Mouse (Mus musculus): ENCODE results near the gene Patj. TPM values are rescaled to one million over a fixed set of nuclear protein-coding genes. Genes with fewer than 3 reads are reported as not detected.
"Not testable (repeated sequence)": the region's sequence is repeated elsewhere in the genome, so short reads cannot be mapped to it uniquely, and the experiment has no call there.

Patj gene
- 1 to 10 TPM; 4.7 to 5.9 TPM for total RNA-seq (2021)
- long read RNA-seq, experiment 1 = 0 reads
- long read RNA-seq, experiment 2, full-length matches to known transcripts = 1 of 2 reads
- long read RNA-seq, experiment 2, partial matches to known transcripts = 0 of 2 reads
- long read RNA-seq, experiment 2, other reads (novel, unspliced or antisense) = 1 of 2 reads

GRCm38 (mm10) chr4:98395690-98396437, at the start of gene Patj:
TSS of gene Patj (plus strand) at chr4:98395785.
- peak; percentile 60 for DNase-seq

DNA sequence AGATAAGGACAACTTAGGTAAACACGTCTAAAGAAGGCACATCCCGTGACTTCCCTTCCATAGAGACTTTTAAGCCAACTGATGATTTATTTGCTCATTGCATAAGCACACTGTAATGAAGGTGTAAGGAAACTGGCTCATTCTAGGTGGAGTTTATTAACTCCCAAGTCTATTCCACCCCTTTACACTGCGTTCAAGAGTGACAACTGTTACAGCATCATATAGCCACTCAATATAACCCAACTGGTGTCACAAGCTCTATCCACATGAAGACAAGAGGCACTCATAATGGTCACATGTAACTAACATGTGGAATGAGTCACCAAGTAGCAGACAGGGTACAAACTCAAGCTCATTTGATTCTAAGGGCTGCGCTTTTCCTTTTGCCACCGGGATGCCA, 47.0 kb upstream of the Patj start:
- no peak for DNase-seq

GRCm38 (mm10) chr4:98358034-98358809, 37.4 kb upstream of the Patj start:
- DNase-seq = no peak

- no peak for DNase-seq
Observed at GRCm38 (mm10) chr4:98375401-98375800, 20.2 kb upstream of the Patj start.

- no peak for DNase-seq
Observed at GRCm38 (mm10) chr4:98376943-98377342, 18.6 kb upstream of the Patj start.

DNA sequence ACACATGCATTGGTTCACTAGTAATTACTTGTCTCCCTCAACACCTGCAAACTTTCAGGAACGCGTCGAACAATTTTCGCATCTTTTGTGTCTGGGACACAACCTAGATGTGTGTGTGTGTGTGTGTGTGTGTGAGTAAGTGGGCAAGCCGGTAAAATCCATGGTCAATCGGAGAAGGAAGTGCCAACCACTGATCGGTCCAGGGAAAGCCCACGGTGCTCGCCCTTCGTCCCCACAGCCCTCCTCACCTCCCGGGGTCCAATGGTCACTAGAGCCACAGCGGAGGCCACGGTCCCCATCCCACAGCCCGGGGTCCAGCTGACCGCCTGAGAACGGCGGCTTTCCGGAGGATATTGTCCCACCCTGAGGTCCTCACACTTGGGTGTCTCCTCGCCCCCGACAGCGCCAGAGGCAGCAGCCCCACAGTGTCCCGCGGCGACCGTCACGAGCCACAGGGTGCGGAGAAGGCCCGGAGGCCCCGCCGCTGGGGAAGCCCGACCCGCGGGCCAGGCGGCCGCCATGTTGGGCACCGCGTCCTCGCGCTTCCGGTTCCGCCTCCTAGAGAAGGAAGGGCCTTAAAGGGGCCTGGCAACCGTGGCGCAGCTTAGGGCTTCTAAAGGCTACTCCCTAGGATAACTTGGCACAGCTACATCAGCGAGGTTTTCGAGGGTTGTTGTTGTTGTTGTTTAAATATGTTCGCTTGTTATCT, 12.7 kb upstream of the Patj start, which contains the start of gene Tm2d1:
Tm2d1 (minus strand) TSS at position 591 of the 709 bp plus-strand sequence.
- peak; percentile 84 for DNase-seq

- no peak for DNase-seq
Observed at GRCm38 (mm10) chr4:98385036-98385435, 10.5 kb upstream of the Patj start.

DNA sequence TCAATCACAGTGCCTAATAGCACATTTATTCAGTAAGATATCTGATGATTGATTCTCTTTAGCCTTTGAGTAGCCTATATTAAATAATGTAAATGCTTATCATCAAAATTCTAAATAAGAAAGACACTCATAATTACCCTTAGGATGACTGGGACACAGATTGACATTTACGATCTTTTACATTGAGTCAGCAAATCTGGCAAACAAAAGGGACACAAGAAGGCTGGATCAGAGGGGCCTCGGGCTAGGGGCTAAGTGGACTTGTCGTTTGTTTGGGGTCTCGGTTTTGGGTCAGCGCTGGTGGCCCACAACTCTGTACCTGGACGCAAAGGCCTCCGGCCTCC, 267 bp upstream of the Patj start:
- DNase-seq = no peak

- DNase-seq = no peak
Observed at GRCm38 (mm10) chr4:98400926-98401583, 5.5 kb downstream of the Patj start.

GRCm38 (mm10) chr4:98401584-98401962, 6.0 kb downstream of the Patj start:
- DNase-seq = no peak

DNA sequence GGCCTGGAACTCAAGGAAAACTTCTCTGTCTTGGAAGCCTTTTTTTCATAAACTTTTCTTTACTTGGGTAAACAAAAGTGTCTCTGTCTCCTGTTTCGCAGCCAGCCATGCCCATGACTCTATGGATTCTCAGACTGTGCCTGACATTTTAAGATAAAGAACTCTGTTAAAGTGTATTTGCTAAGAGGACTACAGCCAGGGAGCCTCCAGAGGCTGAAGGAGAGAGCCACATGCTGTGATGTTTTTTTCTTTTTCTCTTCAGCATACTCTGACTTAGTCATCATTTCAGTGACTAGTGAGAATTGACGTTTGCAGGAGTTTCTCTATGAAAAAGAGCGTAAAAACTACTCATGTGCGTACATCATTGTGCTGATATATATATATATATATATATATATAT, 7.9 kb downstream of the Patj start:
- DNase-seq = no peak

DNA sequence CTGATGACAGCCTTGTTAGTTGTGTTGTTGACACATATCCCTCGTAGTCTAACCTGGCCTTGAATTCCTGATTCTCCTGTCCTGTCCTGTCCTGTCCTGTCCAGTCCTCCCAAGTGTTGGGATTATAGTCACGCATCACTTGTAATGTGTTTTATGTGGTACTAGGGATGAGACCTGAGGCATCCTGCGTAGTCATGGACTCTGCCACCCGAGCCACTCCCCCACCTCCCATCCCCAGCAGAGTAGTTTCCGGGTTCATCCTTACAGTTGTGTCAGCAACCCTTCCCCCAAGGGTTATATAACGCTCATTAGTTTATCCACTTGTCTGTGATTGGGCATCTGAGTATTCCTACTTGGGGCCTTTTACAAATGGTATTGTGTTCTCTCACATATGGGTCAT, 8.8 kb downstream of the Patj start:
- no peak for DNase-seq

DNA sequence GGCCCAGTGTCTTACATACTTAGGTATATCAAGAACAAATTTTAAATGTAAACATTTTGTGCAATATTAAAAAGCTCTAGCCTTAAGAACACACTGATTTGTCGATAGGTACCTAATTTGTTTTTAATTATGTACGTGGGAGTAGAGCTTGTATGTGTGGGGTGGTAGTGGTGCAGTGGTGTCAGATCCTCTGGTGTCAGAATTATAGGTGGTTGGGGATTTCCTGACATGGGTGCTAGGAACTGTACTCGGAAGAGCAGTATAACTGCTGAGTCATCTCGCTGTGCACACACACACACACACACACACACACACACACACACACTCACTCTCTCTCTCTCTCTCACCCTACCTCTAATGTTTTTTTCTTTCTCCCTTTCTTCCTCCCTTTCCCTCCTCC, 12.9 kb downstream of the Patj start:
- no peak for DNase-seq

DNA sequence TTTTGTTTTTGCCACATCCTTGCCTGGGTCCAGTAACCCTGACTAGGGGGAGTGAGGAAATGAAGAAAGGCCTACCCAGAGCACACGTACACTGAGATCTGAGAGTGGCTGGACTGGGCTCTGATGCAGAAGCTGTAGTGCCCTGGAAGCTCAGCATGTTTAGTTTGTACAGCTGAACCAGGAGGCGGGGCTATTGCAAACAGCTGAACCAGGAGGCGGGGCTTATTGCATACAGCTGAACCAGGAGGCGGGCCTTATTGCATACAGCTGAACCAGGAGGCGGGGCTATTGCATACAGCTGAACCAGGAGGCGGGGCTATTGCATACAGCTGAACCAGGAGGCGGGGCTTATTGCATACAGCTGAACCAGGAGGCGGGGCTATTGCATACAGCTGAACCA, 19.6 kb downstream of the Patj start:
- not testable (repeated sequence) for DNase-seq

DNA sequence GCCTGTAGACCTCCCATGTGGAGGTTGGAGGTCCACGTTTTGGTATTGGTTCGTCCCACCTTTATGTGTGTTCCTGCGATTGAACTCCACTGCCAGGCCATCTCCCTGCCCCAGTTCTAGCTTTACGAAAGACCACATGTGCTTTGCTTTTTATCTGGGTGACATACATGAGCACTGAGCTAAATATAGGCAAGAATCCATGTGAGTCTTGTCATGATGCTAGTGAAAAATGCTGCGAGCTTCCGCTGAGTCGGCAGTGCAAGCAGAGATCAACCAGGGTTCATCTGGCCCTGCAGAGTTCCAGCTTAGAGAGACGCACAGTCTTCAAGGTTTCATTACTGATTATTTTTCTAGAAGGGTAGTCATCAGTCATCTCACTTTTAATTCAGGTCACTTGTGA, 32.8 kb downstream of the Patj start:
- no peak for DNase-seq

DNA sequence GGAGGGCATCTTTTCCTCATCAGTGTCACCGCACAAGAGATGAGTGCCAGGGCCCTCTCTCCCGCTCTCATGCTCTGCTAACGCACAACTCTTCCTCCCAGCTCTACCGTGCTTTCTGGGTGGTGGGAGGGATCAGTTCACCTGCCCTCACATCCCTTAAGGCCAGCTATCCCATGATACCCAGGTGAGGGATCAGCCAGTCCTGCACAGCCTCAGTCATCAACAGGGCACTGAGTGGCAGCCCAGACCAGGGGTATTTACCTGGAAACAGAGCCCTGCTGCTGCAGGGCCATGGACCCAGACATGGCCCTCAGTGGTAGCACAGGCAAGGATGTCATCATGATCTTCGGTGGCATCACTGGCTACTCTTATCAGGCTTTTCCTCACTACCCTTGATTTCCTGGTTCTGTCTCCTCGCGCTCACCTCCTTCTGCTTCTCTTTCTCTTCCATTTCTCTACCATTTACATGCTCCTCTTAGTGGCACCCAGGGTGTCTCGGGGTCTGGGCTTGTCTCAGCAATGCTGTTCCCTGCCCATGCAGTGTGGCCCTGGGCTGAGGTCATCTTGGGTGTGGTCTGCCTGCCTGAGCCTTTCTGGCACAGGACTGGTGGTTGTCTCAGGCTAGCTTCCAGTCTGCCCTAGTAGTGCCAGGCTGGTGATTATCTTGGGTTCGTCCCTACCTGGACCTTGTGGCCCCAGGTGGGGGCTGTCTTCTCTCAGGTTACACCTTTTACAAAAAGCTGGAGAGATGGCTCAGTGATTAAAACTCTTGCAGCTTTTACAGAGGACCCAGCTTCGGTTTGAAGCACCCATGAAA, 40.3 kb downstream of the Patj start:
- DNase-seq = no peak

DNA sequence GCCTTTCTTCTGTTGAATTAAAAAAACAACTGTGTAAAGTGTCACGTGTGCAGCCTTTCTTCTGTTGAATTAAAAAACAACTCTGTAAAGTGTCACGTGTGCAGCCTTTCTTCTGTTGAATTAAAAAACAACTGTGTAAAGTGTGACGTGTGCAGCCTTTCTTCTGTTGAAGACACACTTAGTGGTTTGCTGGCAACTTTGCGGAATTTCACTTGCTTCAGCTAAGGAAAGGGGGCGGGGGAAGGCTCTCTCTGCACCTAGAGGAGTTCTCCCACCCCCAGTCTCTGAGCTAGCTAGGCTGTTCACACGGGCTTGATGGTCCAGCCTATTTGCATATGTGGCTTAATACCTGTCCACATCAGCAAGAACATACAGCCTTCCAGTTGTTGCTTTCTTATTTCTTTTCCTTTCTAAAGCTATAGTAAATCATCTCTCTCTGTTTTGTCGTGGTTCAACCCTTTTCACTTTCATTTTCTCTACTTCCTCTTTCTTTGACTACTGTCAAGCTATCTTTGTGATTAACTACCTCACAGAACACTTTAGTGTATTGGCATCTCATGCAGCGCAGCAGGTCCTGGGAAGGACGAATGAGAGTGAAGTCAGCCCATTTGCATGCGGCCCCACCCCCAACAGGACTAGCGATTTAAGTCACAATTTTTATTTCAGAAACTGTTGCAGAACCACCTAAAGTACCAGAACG, 41.2 kb downstream of the Patj start:
- DNase-seq = no peak

- DNase-seq = no peak
Observed at GRCm38 (mm10) chr4:98439261-98440005, 43.8 kb downstream of the Patj start.

DNA sequence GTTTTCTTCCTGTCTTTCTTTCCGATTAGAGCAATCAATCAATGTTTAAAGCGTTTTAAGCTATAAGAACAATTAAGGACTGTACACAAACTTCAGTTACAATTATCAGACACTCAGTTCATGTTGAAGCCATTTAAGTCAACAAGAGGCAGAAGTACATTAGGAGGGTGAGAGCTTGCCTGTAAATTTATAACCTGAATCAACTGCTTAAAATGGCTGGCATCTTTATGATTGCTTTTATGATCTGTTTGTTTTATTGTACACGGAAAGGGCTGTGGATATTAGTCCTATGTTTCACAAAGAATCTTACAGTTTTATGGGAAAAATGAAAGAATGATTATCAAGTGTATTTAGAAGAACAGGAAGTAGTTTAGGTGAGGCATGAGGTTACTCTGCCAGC, 45.7 kb downstream of the Patj start:
- DNase-seq = no peak
